Mouse (Mus musculus) olfactory bulb, adult 2 months (tissue): ENCODE data around the gene Olfr1416.

ENCODE experiments used
- CTCF ChIP-seq: fragments of 200-500 bp; IDR thresholded peaks from 2 replicates; pipeline ENCODE4 v1.5.1; 2012; ENCODE audit warnings: low read depth, mild to moderate bottlenecking, low read length, moderate library complexity; ENCODE audit not compliant: insufficient read depth
- POLR2A ChIP-seq: fragments of 200-500 bp; IDR thresholded peaks from 2 replicates; pipeline ENCODE4 v1.6.1; 2012; ENCODE audit warnings: mild to moderate bottlenecking, low read depth, low read length, moderate library complexity; ENCODE audit not compliant: insufficient read depth

GRCm38 (mm10) chr1:92453751-92454445, 31.0 kb downstream of the Olfr1416 start:
- no peak for TF ChIP-seq POLR2A
- no peak for TF ChIP-seq CTCF
